Mouse (Mus musculus): ENCODE results near the gene Selenoo.

The Selenoo gene

GRCm38 (mm10) chr15:89149271-89150040, 60.6 kb downstream of the Selenoo start, which contains the start of gene Mapk11:
Mapk11 (minus strand) TSS chr15:89149628.
- peak; percentile 57 to 66 for DNase-seq
